Mouse (Mus musculus): ENCODE data around the gene Rarb.

- no peak for TF ChIP-seq POLR2A (IDR thresholded peaks at IDR 0.05; ENCODE audit: borderline replicate concordance, low read depth, low read length)
- TF ChIP-seq CTCF (IDR thresholded peaks at IDR 0.05; ENCODE audit: low read depth, low read length): no peak
Measured at GRCm38 (mm10) chr14:16790161-16790560, 28.8 kb downstream of the Rarb start.
